Mouse (Mus musculus): Measurements from ENCODE around the gene Uox. TPM values are rescaled to one million over a fixed set of nuclear protein-coding genes. Genes with fewer than 3 reads are reported as not detected.

Gene Uox
- total RNA-seq, 2 experiments from 2014 or later = 0.76 to 23.6 TPM

- no peak for DNase-seq (ENCODE audit: low spot score in 2 of 2)
These were observed 110.4 kb downstream of the Uox start for GRCm38 (mm10) chr3:146680625-146681024.

- no peak for DNase-seq (ENCODE audit: low spot score in 2 of 2)
These were observed 111.5 kb downstream of the Uox start for GRCm38 (mm10) chr3:146681696-146682095.

Other genes with a start within 250 kb of the Uox start
- gene Ssx2ip, start 165.8 kb upstream of the Uox start, total RNA-seq (2021) = 10 to 100 TPM; 15.5 to 19.5 TPM
- 10 to 100 TPM; 16.9 to 21.7 TPM for gene Ctbs, start 120.6 kb upstream of the Uox start, total RNA-seq (2021)
- 1 to 10 TPM; 4.3 TPM for gene Spata1, start 70.7 kb upstream of the Uox start, total RNA-seq (2021)
- 100 to 1,000 TPM; 218 to 228 TPM for gene Gng5, start 70.6 kb upstream of the Uox start, total RNA-seq (2021)
- gene Rpf1, start 49.0 kb upstream of the Uox start, total RNA-seq (2021) = 10 to 100 TPM; 39.8 to 40.4 TPM
- gene Dnase2b, start 45.2 kb downstream of the Uox start, total RNA-seq (2021) = under 1 TPM in 1 of 2 experiments, not detected in 1; 0.54 TPM
- gene 4930503B20Rik, start 80.9 kb downstream of the Uox start, total RNA-seq (2021) = not detected
- gene Samd13, start 115.2 kb downstream of the Uox start, total RNA-seq (2021) = 1 to 10 TPM; 1.5 TPM
- 100 to 1,000 TPM; 119 to 131 TPM for gene Prkacb, start 242.6 kb downstream of the Uox start, total RNA-seq (2021)

All from adrenal gland, postnatal 4 days (tissue).